Mouse (Mus musculus): ENCODE results near the gene E2f3. TPM values are rescaled to one million over a fixed set of nuclear protein-coding genes. Genes with fewer than 3 reads are reported as not detected.

The E2f3 gene
- polyA plus RNA-seq (2015; fragmentation: Nextera tagmentation; extraction: Ambion mirVana), result 3.9 and 4.0 TPM in 2 replicates

DNA sequence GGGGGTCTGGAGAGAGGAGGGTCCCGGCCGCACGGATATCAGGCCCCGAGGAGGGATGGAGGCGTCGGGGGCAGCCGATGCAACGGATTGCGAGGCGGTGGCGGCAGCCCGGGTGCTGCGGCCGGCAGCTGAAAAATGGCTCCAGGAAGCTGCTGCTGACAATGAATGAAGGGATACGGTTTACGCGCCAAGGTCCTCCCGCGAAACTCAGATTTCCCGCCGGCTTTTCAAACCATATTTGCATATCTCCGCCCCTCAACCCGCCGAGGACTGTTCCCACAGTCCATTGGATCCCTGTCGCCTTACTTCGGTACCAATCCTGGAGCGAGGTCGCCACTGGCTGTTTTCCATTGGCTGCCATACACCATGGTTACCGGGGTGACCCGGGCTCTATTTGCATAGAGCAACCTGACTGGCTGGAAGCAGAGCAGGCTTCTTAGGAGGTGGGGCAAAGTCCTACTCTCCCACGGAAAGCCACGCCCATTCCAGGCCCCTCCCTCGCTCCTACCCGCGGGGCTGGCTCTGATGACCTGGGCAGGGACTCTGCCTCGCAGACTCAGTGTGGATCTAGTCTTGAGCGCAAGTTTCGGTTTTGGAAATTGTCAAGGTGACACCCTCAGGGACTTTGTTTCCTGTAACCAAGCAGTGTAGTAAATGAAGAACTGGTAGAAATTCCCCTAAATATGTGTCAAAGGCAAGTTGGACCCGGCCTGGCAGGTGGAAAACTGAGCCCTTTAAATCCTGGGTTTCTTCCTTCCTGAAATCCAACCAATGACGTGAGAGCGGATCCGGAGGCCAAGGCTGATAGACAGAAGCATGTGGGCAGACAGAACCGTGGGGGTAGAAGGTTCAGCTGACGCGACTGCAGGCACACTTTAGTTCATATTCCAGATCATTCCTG, at the start of gene E2f3:
Gene E2f3, minus strand, starts transcription at position 209 of the 901 bp plus-strand sequence.
- Histone ChIP-seq H3K4me3 (replicated peaks) (peak within 1 kb of the TSS; percentile 93), H3K9me3 (replicated peaks) (no peaks in the 10 kb centered on the region), H3K27ac (replicated peaks) (peak within 1 kb of the TSS; percentile 89), H3K4me2 (peak within 1 kb of the TSS; percentile 98), H3K27me3 (no peaks in the 10 kb centered on the region), H3K9ac (peak within 1 kb of the TSS; percentile 94), H3K4me1 (replicated peaks) (peaks cover 53% of the 10 kb centered on the region), H3K36me3 (replicated peaks) (no peaks in the 10 kb centered on the region)
- WGBS (ENCODE audit: insufficient replicate concordance), result under 1% methylated on average over 45 of the region's 45 CpGs
- ATAC-seq (ENCODE audit: insufficient read depth), result peak; percentile 98

DNA sequence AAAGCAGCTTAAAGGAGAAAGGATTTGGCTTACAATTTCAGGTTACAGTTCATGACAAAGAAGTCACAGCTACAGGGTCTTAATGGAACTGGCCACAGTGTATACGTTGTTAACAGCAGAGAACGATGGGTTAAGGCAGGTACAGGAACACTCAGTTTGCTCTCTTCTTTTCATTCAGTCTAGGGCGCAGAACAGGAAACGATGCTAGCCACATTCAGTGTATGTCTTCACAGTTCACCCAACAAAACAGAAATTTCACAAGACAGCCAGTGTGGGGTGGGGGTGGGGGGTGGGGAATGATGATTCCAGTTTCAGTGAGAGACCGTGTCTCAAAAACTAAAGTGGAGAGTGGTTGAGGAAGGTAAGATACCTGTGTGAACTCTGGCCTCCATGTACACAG, 48.7 kb upstream of the E2f3 start:
- 68% methylated on average over 5 of the region's 5 CpGs for WGBS (ENCODE audit: insufficient replicate concordance)
- H3K27me3 ChIP-seq, result no peaks in the 10 kb centered on the region

DNA sequence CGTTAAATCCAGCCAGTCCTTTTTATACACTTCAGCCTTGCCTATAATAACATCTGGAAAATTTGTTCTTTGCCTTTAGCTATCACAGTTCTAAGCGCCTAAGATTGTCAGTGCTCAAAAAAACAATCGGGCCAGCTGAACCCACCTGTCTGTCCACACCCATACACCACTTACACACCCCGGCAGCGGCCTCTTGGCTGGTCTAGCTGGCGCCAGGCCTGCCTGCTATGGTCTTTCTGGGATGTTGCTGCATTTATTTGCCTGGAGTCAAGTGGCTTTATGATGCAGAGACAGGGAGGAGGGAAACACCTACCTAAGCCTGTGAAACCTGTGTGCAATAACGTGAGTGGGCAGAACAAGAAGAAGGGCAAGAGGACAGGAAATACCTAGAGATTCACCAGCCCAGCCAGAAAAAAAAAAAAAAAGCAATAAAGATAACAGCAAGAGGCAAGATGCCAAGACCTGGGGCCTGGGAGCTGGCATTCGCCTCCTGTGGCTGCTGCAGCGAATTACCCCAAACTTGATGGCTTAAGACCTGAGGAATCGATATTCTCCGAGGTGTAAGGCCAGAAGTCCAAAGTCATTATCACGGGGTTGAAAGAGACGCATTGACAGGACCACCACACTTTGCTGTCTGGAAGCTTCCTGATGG, 45.9 kb upstream of the E2f3 start:
- Histone ChIP-seq H3K36me3 (replicated peaks) (no peaks in the 10 kb centered on the region), H3K9ac (no peak overlapping the region), H3K4me1 (replicated peaks) (no peaks in the 10 kb centered on the region), H3K4me2 (no peak overlapping the region), H3K4me3 (replicated peaks) (no peak overlapping the region), H3K27me3 (no peaks in the 10 kb centered on the region), H3K9me3 (replicated peaks) (no peaks in the 10 kb centered on the region), H3K27ac (replicated peaks) (no peak overlapping the region)
- no peak for ATAC-seq (ENCODE audit: insufficient read depth)
- WGBS (ENCODE audit: insufficient replicate concordance), result 63% methylated on average over 13 of the region's 13 CpGs

More for the DNA sequence above, 48.7 kb upstream of the E2f3 start:
- ATAC-seq (ENCODE audit: insufficient read depth), result no peak
- H3K9ac ChIP-seq, result no peak overlapping the region
- no peaks in the 10 kb centered on the region for H3K9me3 ChIP-seq (replicated peaks)
- no peaks in the 10 kb centered on the region for H3K36me3 ChIP-seq (replicated peaks)
- H3K4me3 ChIP-seq (replicated peaks), result no peak overlapping the region
- H3K27ac ChIP-seq (replicated peaks), result no peak overlapping the region
- no peaks in the 10 kb centered on the region for H3K4me1 ChIP-seq (replicated peaks)
- H3K4me2 ChIP-seq, result no peak overlapping the region

DNA sequence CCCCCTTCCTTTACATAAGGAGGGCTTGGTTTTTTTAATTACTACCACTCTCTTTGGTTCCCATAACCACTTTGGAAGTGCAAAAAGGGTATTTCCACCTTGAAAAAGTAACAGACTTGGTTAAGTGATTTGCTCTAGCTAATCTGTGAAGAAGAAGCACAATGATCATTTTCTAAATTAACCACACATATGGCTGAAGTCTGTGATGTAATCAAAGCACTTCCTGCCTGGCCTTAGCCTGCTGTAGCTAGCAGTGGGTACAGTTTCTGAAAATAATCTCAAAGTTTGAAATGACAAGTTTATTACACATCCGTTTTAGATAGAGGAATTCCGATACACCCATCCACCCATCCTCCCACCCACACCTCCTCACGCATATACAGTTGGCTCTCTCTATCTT, 42.0 kb upstream of the E2f3 start:
- H3K9ac ChIP-seq, result no peak overlapping the region
- H3K4me3 ChIP-seq (replicated peaks), result no peak overlapping the region
- H3K9me3 ChIP-seq (replicated peaks), result no peaks in the 10 kb centered on the region
- H3K27me3 ChIP-seq, result no peaks in the 10 kb centered on the region
- no peak overlapping the region for H3K4me2 ChIP-seq
- H3K27ac ChIP-seq (replicated peaks), result no peak overlapping the region
- no peaks in the 10 kb centered on the region for H3K36me3 ChIP-seq (replicated peaks)
- WGBS (ENCODE audit: insufficient replicate concordance), result 57% methylated on average over 3 of the region's 3 CpGs
- H3K4me1 ChIP-seq (replicated peaks), result no peaks in the 10 kb centered on the region
- no peak for ATAC-seq (ENCODE audit: insufficient read depth)

DNA sequence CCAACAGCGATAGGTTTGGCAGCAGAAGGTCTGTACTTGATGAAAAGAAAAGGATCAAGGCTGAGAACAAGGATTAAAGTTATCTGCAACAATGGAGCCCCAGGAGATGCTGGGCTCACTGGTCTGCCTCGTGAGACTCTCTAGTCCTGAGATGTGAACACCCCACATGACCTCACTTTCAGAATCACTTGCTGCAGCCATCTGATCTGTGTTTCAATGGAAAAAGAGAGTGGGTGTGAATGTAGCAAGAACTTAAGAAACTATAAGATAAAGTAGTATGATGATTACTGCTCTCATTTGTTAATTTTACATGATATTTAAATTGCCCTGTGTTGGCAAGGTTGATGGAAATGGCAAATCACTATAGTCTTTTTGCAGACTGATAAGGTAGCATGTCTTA, 36.6 kb upstream of the E2f3 start:
- H3K27ac ChIP-seq (replicated peaks), result no peak overlapping the region
- H3K4me3 ChIP-seq (replicated peaks), result no peak overlapping the region
- H3K9ac ChIP-seq, result no peak overlapping the region
- WGBS (ENCODE audit: insufficient replicate concordance), result 57% methylated on average over 2 of the region's 2 CpGs
- H3K36me3 ChIP-seq (replicated peaks), result no peaks in the 10 kb centered on the region
- no peak overlapping the region for H3K4me2 ChIP-seq
- no peaks in the 10 kb centered on the region for H3K27me3 ChIP-seq
- no peaks in the 10 kb centered on the region for H3K4me1 ChIP-seq (replicated peaks)
- H3K9me3 ChIP-seq (replicated peaks), result no peaks in the 10 kb centered on the region
- ATAC-seq (ENCODE audit: insufficient read depth), result no peak

DNA sequence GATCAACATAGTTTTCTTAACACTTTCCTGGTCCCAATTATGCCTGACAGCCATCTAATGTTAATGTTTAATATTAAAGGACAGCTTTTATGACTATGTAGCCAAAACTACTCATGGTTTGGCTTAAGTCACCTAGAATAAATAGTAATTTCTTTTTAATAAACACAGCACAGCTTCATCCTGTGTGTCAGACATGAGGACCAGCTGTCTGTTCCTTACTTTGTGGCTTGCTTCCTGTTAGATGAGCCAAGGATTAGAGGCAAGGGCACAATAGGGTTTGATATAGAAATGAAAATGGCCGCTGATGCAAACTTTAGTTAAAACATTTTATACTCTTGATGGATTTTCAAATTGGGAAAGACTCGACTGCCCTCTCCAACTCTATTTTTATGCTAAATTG, 32.7 kb upstream of the E2f3 start:
- H3K9me3 ChIP-seq (replicated peaks), result no peaks in the 10 kb centered on the region
- H3K36me3 ChIP-seq (replicated peaks), result no peaks in the 10 kb centered on the region
- H3K27me3 ChIP-seq, result no peaks in the 10 kb centered on the region
- no peak overlapping the region for H3K4me2 ChIP-seq
- no peak overlapping the region for H3K27ac ChIP-seq (replicated peaks)
- H3K4me1 ChIP-seq (replicated peaks), result no peaks in the 10 kb centered on the region
- no peak overlapping the region for H3K4me3 ChIP-seq (replicated peaks)
- 54% methylated on average over 2 of the region's 2 CpGs for WGBS (ENCODE audit: insufficient replicate concordance)
- no peak for ATAC-seq (ENCODE audit: insufficient read depth)
- H3K9ac ChIP-seq, result no peak overlapping the region

DNA sequence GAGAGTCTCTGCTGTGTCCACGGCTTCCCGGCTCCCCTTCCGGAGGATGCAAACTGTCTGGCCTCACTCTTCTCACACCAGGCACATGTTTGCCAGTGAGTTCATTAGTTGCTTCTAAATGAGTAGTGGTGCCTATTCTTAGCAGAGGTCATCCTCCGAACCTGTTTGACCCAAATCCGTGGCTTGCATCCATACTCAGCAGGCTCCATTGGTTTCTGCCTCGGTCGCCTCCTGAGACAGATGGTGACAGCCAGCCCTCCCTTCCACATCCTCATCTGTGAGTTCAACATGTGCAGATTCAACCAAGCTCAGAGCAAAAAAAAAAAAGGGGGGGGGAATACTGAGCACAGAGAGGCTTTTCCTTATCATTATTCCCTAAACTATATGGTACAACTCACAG, 31.7 kb upstream of the E2f3 start:
- no peak overlapping the region for H3K27ac ChIP-seq (replicated peaks)
- H3K27me3 ChIP-seq, result no peaks in the 10 kb centered on the region
- H3K4me3 ChIP-seq (replicated peaks), result no peak overlapping the region
- no peak overlapping the region for H3K4me2 ChIP-seq
- WGBS (ENCODE audit: insufficient replicate concordance), result 77% methylated on average over 7 of the region's 7 CpGs
- no peaks in the 10 kb centered on the region for H3K9me3 ChIP-seq (replicated peaks)
- no peak overlapping the region for H3K9ac ChIP-seq
- no peak for ATAC-seq (ENCODE audit: insufficient read depth)
- H3K36me3 ChIP-seq (replicated peaks), result no peaks in the 10 kb centered on the region
- no peaks in the 10 kb centered on the region for H3K4me1 ChIP-seq (replicated peaks)

DNA sequence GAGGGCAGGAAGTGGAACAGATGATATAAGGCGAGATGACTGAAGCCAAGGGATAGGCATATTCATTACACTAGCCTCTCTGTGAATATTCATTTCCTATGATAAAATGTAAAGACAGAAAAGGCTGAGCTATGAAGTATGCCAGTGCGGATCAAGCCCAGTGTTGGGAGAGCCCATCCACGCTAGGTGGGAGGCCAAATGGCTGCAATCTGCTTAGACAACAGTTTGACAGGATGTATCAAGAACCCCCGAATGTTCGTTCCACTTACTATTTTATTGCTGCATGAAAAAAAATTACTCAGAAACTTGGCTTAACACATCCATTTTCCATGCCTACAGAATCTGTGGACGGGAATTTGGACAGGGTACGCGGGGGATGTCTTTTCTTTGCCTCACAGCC, 28.7 kb upstream of the E2f3 start:
- no peak overlapping the region for H3K9ac ChIP-seq
- H3K27ac ChIP-seq (replicated peaks), result no peak overlapping the region
- no peaks in the 10 kb centered on the region for H3K9me3 ChIP-seq (replicated peaks)
- H3K27me3 ChIP-seq, result no peaks in the 10 kb centered on the region
- no peaks in the 10 kb centered on the region for H3K4me1 ChIP-seq (replicated peaks)
- no peak for ATAC-seq (ENCODE audit: insufficient read depth)
- 67% methylated on average over 8 of the region's 8 CpGs for WGBS (ENCODE audit: insufficient replicate concordance)
- no peak overlapping the region for H3K4me3 ChIP-seq (replicated peaks)
- H3K4me2 ChIP-seq, result no peak overlapping the region
- H3K36me3 ChIP-seq (replicated peaks), result no peaks in the 10 kb centered on the region

DNA sequence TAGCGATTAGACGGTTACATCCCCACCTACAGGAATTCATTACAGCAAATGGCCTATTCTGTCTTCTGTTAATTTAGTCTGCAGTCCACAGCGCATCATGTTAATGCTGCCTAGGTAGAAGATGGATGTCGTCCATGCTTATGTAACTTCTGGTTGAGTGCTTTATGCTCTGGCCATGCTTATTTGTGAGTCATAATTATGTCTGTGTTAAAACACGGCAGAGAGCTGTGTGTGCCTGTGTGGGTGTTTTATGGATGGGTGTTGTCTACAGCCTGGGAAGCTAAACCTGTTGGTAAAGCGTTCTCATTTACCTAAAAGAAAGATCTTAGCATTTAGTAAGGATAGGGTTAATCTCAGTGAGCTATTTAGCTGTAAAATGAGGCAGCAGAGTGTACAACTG, 26.4 kb upstream of the E2f3 start:
- no peak for ATAC-seq (ENCODE audit: insufficient read depth)

DNA sequence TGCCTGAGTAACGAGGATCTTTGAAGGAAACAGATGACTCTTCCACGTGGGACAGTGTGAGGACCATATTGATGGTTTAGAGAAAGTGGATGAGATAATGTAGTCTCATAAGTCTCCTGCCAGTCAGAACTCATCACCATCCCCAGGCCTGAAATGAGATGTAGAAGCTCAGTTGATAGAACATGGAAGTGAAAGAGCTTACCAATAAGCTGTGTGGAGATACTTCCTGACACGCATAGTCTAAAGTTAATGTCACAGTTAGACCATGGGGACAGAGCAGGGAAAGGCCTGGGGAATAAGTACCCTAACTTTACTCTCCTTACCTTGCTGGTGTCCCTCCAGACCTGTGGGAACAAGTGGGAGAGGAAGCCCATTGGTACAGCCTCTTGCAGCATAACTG, 22.9 kb upstream of the E2f3 start:
- Histone ChIP-seq H3K4me1 (replicated peaks) (no peaks in the 10 kb centered on the region), H3K27me3 (no peaks in the 10 kb centered on the region), H3K36me3 (replicated peaks) (no peaks in the 10 kb centered on the region), H3K9me3 (replicated peaks) (no peaks in the 10 kb centered on the region), H3K9ac (no peak overlapping the region), H3K4me2 (no peak overlapping the region), H3K27ac (replicated peaks) (no peak overlapping the region), H3K4me3 (replicated peaks) (no peak overlapping the region)
- no peak for ATAC-seq (ENCODE audit: insufficient read depth)
- WGBS (ENCODE audit: insufficient replicate concordance), result 53% methylated on average over 3 of the region's 3 CpGs

More for the DNA sequence above, 26.4 kb upstream of the E2f3 start:
- Histone ChIP-seq H3K36me3 (replicated peaks) (no peaks in the 10 kb centered on the region), H3K9me3 (replicated peaks) (no peaks in the 10 kb centered on the region), H3K4me2 (no peak overlapping the region), H3K4me1 (replicated peaks) (no peaks in the 10 kb centered on the region), H3K4me3 (replicated peaks) (no peak overlapping the region), H3K27ac (replicated peaks) (no peak overlapping the region), H3K27me3 (no peaks in the 10 kb centered on the region), H3K9ac (no peak overlapping the region)
- WGBS (ENCODE audit: insufficient replicate concordance), result 65% methylated on average over 6 of the region's 6 CpGs

DNA sequence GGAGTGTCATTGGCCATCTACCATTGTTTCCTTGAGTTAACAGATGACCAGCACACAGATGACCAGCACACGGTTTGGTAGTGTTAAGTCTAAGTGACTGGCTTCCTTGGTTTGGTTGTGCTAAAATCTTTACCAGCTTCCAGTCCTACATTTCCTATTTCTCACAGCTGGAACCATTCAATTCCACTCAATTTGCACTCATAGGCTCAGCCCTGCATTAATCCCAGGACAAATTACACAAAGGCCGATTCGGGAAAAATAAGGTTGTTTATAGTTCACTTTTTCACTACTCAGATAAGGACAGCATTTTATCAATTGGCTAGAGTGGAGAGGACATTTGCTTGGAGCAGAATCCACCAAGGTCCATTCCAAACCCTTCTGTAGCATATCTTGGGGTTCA, 19.6 kb upstream of the E2f3 start:
- Histone ChIP-seq H3K4me2 (no peak overlapping the region), H3K36me3 (replicated peaks) (no peaks in the 10 kb centered on the region), H3K9me3 (replicated peaks) (no peaks in the 10 kb centered on the region), H3K27ac (replicated peaks) (no peak overlapping the region), H3K4me1 (replicated peaks) (no peaks in the 10 kb centered on the region), H3K9ac (no peak overlapping the region), H3K27me3 (no peaks in the 10 kb centered on the region), H3K4me3 (replicated peaks) (no peak overlapping the region)
- no peak for ATAC-seq (ENCODE audit: insufficient read depth)
- WGBS (ENCODE audit: insufficient replicate concordance), result 73% methylated on average over 3 of the region's 3 CpGs
